Mouse (Mus musculus) CH12.LX (cell line): ENCODE results near the gene Hist2h4. TPM values are rescaled to one million over a fixed set of nuclear protein-coding genes. Genes with fewer than 3 reads are reported as not detected.
A peak's percentile ranks its signal among the peaks of the same experiment; 100 is the strongest.

Source experiments
- DNase-seq: peaks from one replicate; pipeline ENCODE4 v3.0.0-alpha.2; 2013; ENCODE audit errors: extremely low read depth
- H3K27ac ChIP-seq: 2 replicates; pipeline ENCODE4 v1.5.1; 2012; ENCODE audit warnings: low read depth, mild to moderate bottlenecking, control low read depth, moderate library complexity; ENCODE audit not compliant: insufficient read depth
- H3K27me3 ChIP-seq: replicated peaks from 2 replicates; pipeline ENCODE3; 2012; ENCODE audit warnings: inconsistent platforms
- H3K36me3 ChIP-seq, 2 experiments: replicated peaks in 1 of 2; 2 replicates each; pipeline versions ENCODE3 to v1.6.1; 2012; ENCODE audit warnings: inconsistent platforms in 1 of 2, low read length in 1 of 2, mild to moderate bottlenecking in 1 of 2, mixed read lengths in 1 of 2, moderate library complexity in 1 of 2; ENCODE audit not compliant: control insufficient read depth in 1 of 2, insufficient read depth in 1 of 2
- H3K4me1 ChIP-seq, 2 experiments: 2 replicates each; pipeline ENCODE4 v1.6.1; 2012; ENCODE audit warnings: inconsistent platforms in 1 of 2, moderate library complexity in 1 of 2; ENCODE audit not compliant: insufficient read depth in 2 of 2, control insufficient read depth in 1 of 2
- H3K4me2 ChIP-seq: 2 replicates; pipeline ENCODE4 v1.6.1; 2012; ENCODE audit warnings: low read depth, mild to moderate bottlenecking, control low read depth; ENCODE audit not compliant: poor library complexity, insufficient read depth, severe bottlenecking
- H3K4me3 ChIP-seq, 3 experiments: fragments of 150-350 bp in 1 of 3; sonication (generic) in 1 of 3; replicated peaks in 1 of 3; 2 replicates each; pipeline versions ENCODE3 to v1.5.1; 2011 to 2012; ENCODE audit warnings: low read depth in 2 of 3, low read length in 2 of 3, mild to moderate bottlenecking in 2 of 3, moderate library complexity in 2 of 3, control low read depth in 1 of 3, improper control_type of control experiment in 1 of 3, inconsistent platforms in 1 of 3, mixed read lengths in 1 of 3; ENCODE audit not compliant: poor library complexity in 1 of 3
- H3K79me2 ChIP-seq: replicated peaks from 2 replicates; pipeline ENCODE4 v1.6.1; 2012; ENCODE audit warnings: mild to moderate bottlenecking, moderate library complexity; ENCODE audit not compliant: control insufficient read depth, poor library complexity, insufficient read depth, severe bottlenecking; ENCODE audit errors: extremely low read depth
- H3K9ac ChIP-seq: 2 replicates; pipeline ENCODE4 v1.6.1; 2012; ENCODE audit warnings: low read depth, mild to moderate bottlenecking, control low read depth, moderate library complexity; ENCODE audit not compliant: insufficient read depth
- H3K9me3 ChIP-seq: replicated peaks from 2 replicates; pipeline ENCODE3; 2012; ENCODE audit warnings: low read length, inconsistent platforms, mixed read lengths
- CHD1 ChIP-seq: IDR thresholded peaks from 2 replicates; pipeline ENCODE4 v1.6.1; 2012; ENCODE audit warnings: low read depth, low read length, improper control_type of control experiment, inconsistent platforms
- CHD2 ChIP-seq: IDR thresholded peaks from 2 replicates; pipeline ENCODE4 v1.6.1; 2011; ENCODE audit warnings: low read length, improper control_type of control experiment
- CTCF ChIP-seq, 2 experiments: IDR thresholded peaks in 1 of 2; conservative IDR thresholded peaks in 1 of 2; 2 replicates each; pipeline ENCODE4 v1.5.1; 2011 to 2012; ENCODE audit warnings: low read depth in 2 of 2, low read length in 2 of 2, improper control_type of control experiment in 1 of 2, inconsistent platforms in 1 of 2, mild to moderate bottlenecking in 1 of 2, moderate library complexity in 1 of 2
- E2F4 ChIP-seq: IDR thresholded peaks from 2 replicates; pipeline ENCODE4 v1.6.1; 2011; ENCODE audit warnings: low read depth, low read length, improper control_type of control experiment; ENCODE audit not compliant: insufficient replicate concordance
- EP300 ChIP-seq: IDR thresholded peaks from 2 replicates; pipeline ENCODE4 v1.6.1; 2011; ENCODE audit warnings: low read length, improper control_type of control experiment
- ETS1 ChIP-seq: conservative IDR thresholded peaks from 2 replicates; pipeline ENCODE4 v1.6.1; 2012; ENCODE audit warnings: low read depth, mild to moderate bottlenecking, inconsistent platforms, low read length, improper control_type of control experiment, moderate library complexity
- GABPA ChIP-seq: IDR thresholded peaks from 2 replicates; pipeline ENCODE4 v1.6.1; 2012; ENCODE audit warnings: low read depth, low read length, improper control_type of control experiment, inconsistent platforms; ENCODE audit not compliant: insufficient replicate concordance
- IRF4 ChIP-seq: IDR thresholded peaks from 2 replicates; pipeline ENCODE4 v1.6.1; 2014; ENCODE audit warnings: low read depth, mild to moderate bottlenecking, inconsistent platforms, low read length, improper control_type of control experiment
- KAT2A ChIP-seq: IDR thresholded peaks from 2 replicates; pipeline ENCODE4 v1.6.1; 2012; ENCODE audit warnings: low read length, improper control_type of control experiment, inconsistent platforms; ENCODE audit not compliant: insufficient replicate concordance
- MAFK ChIP-seq: IDR thresholded peaks from 2 replicates; pipeline ENCODE4 v1.6.1; 2011; ENCODE audit warnings: low read length, improper control_type of control experiment; ENCODE audit not compliant: insufficient replicate concordance
- MAX ChIP-seq: IDR thresholded peaks from 2 replicates; pipeline ENCODE4 v1.6.1; 2011; ENCODE audit warnings: low read length, improper control_type of control experiment
- MAZ ChIP-seq: IDR thresholded peaks from 2 replicates; pipeline ENCODE4 v1.6.1; 2012; ENCODE audit warnings: low read depth, mild to moderate bottlenecking, inconsistent platforms, low read length, improper control_type of control experiment, moderate library complexity
- MEF2A ChIP-seq: IDR thresholded peaks from 2 replicates; pipeline ENCODE4 v1.6.1; 2014; ENCODE audit warnings: low read depth, mild to moderate bottlenecking, inconsistent platforms, low read length, improper control_type of control experiment, borderline replicate concordance
- MXI1 ChIP-seq: IDR thresholded peaks from 2 replicates; pipeline ENCODE4 v1.6.1; 2011; ENCODE audit warnings: mild to moderate bottlenecking, low read depth, low read length, improper control_type of control experiment
- MYC ChIP-seq: IDR thresholded peaks from 2 replicates; pipeline ENCODE4 v1.6.1; 2011; ENCODE audit warnings: low read depth, mild to moderate bottlenecking, improper control_type of control experiment, low read length
- NELFE ChIP-seq: IDR thresholded peaks from 2 replicates; pipeline ENCODE4 v1.6.1; 2011; ENCODE audit warnings: low read depth, low read length, improper control_type of control experiment
- NRF1 ChIP-seq: IDR thresholded peaks from 2 replicates; pipeline ENCODE4 v1.6.1; 2014; ENCODE audit warnings: low read depth, mild to moderate bottlenecking, inconsistent platforms, low read length, improper control_type of control experiment, moderate library complexity
- RAD21 ChIP-seq: IDR thresholded peaks from 2 replicates; pipeline ENCODE4 v1.6.1; 2011; ENCODE audit warnings: low read depth, mild to moderate bottlenecking, low read length, improper control_type of control experiment, moderate library complexity
- SIN3A ChIP-seq: IDR thresholded peaks from 2 replicates; pipeline ENCODE4 v1.6.1; 2012; ENCODE audit warnings: low read length, improper control_type of control experiment, inconsistent platforms
- SMC3 ChIP-seq: IDR thresholded peaks from 2 replicates; pipeline ENCODE4 v1.6.1; 2011; ENCODE audit warnings: low read depth, low read length, improper control_type of control experiment
- TBP ChIP-seq: conservative IDR thresholded peaks from 2 replicates; pipeline ENCODE4 v1.6.1; 2011; ENCODE audit warnings: low read depth, low read length, improper control_type of control experiment
- TCF12 ChIP-seq: IDR thresholded peaks from 2 replicates; pipeline ENCODE4 v1.6.1; 2014; ENCODE audit warnings: low read depth, mild to moderate bottlenecking, inconsistent platforms, low read length, improper control_type of control experiment
- ZC3H11A ChIP-seq: IDR thresholded peaks from 2 replicates; pipeline ENCODE4 v1.6.1; 2012; ENCODE audit warnings: low read depth, mild to moderate bottlenecking, inconsistent platforms, low read length, improper control_type of control experiment
- ZKSCAN1 ChIP-seq: IDR thresholded peaks from 2 replicates; pipeline ENCODE4 v1.6.1; 2012; ENCODE audit warnings: low read depth, inconsistent platforms, low read length, improper control_type of control experiment, borderline replicate concordance
- ZMIZ1 ChIP-seq: IDR thresholded peaks from 2 replicates; pipeline ENCODE4 v1.6.1; 2012; ENCODE audit warnings: low read depth, mild to moderate bottlenecking, inconsistent platforms, low read length, improper control_type of control experiment
- ZNF384 ChIP-seq: IDR thresholded peaks from 2 replicates; pipeline ENCODE4 v1.6.1; 2012; ENCODE audit warnings: low read depth, low read length, improper control_type of control experiment, inconsistent platforms
- dilution Hi-C: fragments of 300-500 bp; cut with MboI; formaldehyde crosslinking; loops from 2 replicates; pipeline ENCODE4 v1.14.3; 2020; ENCODE audit warnings: low sequenced_read_pairs; ENCODE audit not compliant: extremely low pct_unique_long_range_greater_than_20kb, extremely low pct_ligation_motif_present
- in situ Hi-C: fragments of 300-500 bp; cut with MboI; formaldehyde crosslinking; loops from 3 replicates; pipeline ENCODE4 v1.14.3; 2019; ENCODE audit warnings: low sequenced_read_pairs, low pct_ligation_motif_present, low pct_unique_long_range_greater_than_20kb, mixed read lengths
- polyA plus RNA-seq: library from polyadenylated mRNA; unstranded; fragments of >175 nt; gene quantifications from 2 replicates; pipeline ENCODE4 v1.2.1, GENCODE M21; 2012; ENCODE audit warnings: low read depth; ENCODE audit not compliant: insufficient read length
- total RNA-seq, 2 experiments: library from RNA; depleted of rRNA; stranded (reverse); fragments of 300-350 nt in 1 of 2; fragments of >200 nt in 1 of 2; gene quantifications; 2 replicates each; pipeline ENCODE4 v1.2.3; 2012 to 2014

Gene Hist2h4
- total and polyA plus RNA-seq, 3 experiments = 0.91 to 116 (median 2.5) TPM

GRCm38 (mm10) chr3:96249034-96249345, 14.1 kb downstream of the Hist2h4 start:
- no peaks in the 10 kb centered on the region for H3K36me3 ChIP-seq
- dilution Hi-C loops (no loop called here), in situ Hi-C loops (no loop called here)
- no peak overlapping the region for H3K4me2 ChIP-seq
- peaks cover 4 to 21% of the 10 kb centered on the region in 2 experiments; a peak in 3 of 4 replicates for H3K4me1 ChIP-seq
- no peak overlapping the region for H3K27ac ChIP-seq
- DNase-seq = no peak
- H3K9me3 ChIP-seq = no peaks in the 10 kb centered on the region
- H3K9ac ChIP-seq = no peak overlapping the region; the same call in 1 of the 2 replicates
- no peaks in the 10 kb centered on the region for H3K27me3 ChIP-seq
- TF ChIP-seq EP300 (no peak), IRF4 (no peak), MAX (no peak), ZKSCAN1 (no peak), E2F4 (no peak), ZC3H11A (no peak), NRF1 (no peak), MEF2A (no peak), NELFE (no peak), KAT2A (no peak), MAFK (no peak), CTCF (conservative IDR thresholded peaks at IDR 0.05 in 1 of 2, IDR thresholded peaks at IDR 0.05 in 1 of 2; ENCODE audit: low read depth in 2 of 2, low read length in 2 of 2) (no peak), ETS1 (no peak), TBP (no peak), ZNF384 (no peak), TCF12 (no peak), CHD2 (no peak), ZMIZ1 (no peak)
- peak overlapping the region in 1 of 3 experiments; percentile 3 for H3K4me3 ChIP-seq
- no peaks in the 10 kb centered on the region for H3K79me2 ChIP-seq

DNA sequence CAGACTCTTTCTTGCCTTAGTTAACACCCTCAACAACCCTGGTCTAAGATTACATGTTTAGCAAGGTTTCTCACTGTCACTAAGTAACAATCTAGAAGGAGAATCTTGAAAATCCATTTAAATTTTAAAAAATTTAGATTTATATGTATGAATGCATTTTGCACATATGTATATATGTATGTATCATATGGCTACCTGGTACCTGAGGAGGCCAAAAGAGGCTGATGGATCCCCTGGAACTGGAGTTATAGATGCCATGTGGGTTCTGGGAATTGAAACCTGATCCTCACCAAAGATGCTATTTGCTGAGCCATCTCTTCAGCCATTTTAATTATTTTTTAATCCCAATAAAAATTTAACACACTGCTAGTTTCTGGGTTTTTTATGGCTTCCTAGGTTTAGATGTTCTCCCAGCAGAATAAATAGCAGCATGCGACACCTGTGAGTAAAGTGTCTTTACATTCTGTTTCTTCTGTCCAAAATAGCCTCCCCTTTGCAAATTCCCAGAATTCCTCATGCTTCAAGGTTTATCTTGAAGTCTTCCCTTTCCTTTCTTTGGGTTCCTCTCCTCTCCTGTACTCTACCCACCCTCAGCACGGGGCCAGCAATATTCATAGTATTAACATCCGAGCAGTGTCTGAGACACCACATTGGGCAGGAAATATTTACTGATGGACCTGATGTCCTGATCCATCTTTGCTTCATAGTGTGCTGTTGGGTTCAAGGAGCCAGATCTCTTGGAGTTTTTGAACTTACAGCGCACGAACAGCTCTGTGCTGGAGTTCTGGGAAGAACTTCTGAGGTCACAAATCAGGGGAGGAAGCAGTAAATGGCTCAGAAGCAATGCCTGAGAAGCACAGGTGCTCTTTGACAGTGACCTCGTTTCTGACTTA, 14.7 kb downstream of the Hist2h4 start:
- H3K4me2 ChIP-seq = peak overlapping the region; percentile 53
- no peaks in the 10 kb centered on the region for H3K36me3 ChIP-seq
- no peaks in the 10 kb centered on the region for H3K79me2 ChIP-seq
- H3K4me1 ChIP-seq = peaks cover 6 to 28% of the 10 kb centered on the region in 2 experiments; a peak in 3 of 4 replicates
- no peak overlapping the region for H3K27ac ChIP-seq
- dilution Hi-C loops (no loop called here), in situ Hi-C loops (no loop called here)
- no peaks in the 10 kb centered on the region for H3K27me3 ChIP-seq
- peak overlapping the region; percentile 89; the same call in 1 of the 2 replicates for H3K9ac ChIP-seq
- peak overlapping the region; percentile 41 to 63 (median 48) for H3K4me3 ChIP-seq
- no peak for DNase-seq
- H3K9me3 ChIP-seq = no peaks in the 10 kb centered on the region
- TF ChIP-seq SMC3 (no peak), TCF12 (no peak), CHD2 (no peak), RAD21 (no peak), SIN3A (no peak), CHD1 (no peak), MXI1 (no peak), NRF1 (no peak), MAZ (no peak), GABPA (no peak), MYC (no peak; the same call in 1 of the 2 replicates)
